Mouse (Mus musculus): ENCODE measurements around the gene Ptbp1.

Ptbp1 gene

DNA sequence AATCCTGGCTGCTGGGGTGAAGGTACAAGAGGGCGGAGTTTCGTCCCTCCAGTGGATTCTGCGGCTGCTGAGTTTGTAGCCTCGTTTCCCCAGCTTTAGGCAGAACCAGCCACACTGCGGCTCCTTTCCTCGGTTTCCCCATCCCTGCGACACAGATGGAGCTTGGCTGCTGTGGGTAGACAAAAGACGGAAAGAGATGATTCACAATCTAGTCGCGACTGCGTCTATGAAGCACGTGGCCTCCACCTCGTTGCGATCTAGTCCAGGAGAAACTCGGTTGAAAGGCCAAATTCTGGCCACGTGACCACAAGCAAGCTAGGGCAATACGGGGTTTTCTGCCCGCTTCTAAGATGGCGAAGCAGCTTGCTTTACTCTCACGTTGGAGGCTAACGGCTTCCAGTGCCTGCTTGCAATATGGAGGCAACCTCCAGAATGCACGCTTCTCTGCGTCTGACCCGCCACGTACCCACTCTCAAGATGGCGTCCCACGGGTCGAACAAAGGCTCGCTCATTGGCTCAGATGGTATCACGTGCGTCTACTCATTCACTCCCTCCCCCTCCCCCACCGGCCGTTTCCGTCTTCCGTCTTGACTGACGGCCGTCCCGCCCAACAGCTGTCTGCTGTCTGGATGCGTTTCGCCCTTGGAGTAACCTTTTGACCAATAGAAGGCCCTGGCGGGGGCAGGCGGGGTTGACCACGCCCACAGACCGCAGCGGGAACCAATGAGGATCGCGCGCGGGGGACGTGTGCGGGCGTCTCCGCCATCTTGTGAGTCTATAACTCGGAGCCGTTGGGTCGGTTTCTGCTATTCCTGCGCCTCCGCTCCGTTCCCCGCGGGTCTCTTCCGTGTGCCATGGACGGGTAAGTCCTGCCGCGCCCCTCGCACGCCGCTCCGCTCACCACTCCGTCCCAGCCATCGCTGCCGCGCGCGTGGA, at the start of gene Ptbp1:
Gene Ptbp1, plus strand, starts transcription at position 568 of the 936 bp plus-strand sequence.
- DNase-seq (ENCODE audit: low spot score) = peak; percentile 96

DNA sequence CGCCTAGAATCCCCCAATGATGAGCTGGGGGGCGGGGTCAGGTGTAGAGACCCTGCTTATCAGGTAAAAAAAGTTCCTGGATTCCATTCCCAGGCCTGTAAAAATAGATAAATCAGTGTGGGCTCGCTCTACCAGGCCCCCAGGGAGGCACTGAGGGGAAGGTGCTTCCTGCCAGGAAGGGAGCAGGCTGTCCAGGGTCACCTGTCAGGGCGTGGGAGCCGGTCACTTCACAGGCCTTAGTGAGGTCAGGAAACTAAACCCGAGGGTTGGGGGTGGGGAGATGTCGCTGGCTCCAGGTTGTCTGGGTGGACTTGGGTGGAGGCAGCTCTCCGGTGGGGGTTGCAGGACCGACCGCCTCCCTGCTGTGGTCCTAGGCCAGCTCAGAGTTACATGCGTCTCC, 48.6 kb upstream of the Ptbp1 start:
- DNase-seq (ENCODE audit: low spot score) = no peak

DNA sequence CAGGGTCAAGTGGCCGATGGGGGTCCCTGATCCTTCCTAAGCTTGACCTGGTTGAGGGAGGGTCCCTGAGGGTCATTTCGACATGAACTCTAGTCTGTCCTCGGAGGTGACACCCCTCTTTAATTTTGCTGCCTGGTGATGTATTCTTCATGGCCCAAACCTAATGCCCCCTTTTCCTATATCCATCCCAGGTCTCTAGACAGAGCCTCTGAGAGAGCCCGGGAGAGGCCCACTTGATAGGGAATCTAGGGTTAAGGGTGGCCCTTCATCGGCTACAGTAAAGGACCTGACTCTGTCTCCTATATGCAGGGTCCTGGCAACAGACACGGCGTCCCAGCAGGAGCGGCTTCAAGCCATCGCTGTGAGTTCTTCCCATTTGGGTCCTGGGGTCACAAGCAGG, 47.9 kb upstream of the Ptbp1 start:
- no peak for DNase-seq (ENCODE audit: low spot score)

DNA sequence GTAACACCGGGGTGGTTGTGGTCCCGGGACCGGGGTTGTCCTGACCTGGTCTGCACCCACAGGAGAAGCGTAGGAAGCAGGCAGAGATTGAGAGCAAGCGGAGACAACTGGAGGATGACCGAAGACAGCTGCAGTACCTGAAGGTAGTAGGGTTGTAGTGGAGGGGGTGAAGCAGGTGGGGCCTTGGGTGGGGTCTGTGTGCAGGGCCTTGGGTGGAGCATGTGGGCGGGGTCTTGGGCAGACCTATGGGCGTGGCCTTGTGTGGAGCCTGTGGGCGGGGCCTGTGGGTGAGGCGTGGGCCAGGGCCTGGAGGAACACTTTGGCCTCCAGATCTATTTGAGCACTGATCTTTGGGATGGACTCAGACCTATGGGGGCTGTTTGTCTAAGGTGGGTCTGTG, 47.3 kb upstream of the Ptbp1 start:
- no peak for DNase-seq (ENCODE audit: low spot score)

DNA sequence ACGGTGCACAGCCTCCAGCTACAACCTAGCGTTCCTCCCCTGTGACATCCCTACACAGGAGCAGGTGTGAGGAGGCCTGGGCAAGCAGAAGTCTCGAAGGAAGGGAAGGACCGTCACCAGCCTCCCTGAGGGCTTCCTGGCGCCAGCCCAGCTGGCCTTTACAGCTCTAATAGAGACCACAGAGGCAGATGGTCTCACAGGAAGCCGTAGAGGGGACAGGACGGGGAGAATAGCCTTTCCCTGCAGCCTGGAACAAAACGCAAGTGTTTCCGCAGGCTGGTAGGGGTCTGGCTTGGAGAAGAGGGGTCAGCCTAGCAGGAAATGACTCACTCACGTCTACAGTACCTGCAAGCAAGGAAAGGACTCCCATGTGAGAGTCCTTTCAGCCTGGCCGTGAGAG, 46.4 kb upstream of the Ptbp1 start:
- DNase-seq (ENCODE audit: low spot score) = no peak

DNA sequence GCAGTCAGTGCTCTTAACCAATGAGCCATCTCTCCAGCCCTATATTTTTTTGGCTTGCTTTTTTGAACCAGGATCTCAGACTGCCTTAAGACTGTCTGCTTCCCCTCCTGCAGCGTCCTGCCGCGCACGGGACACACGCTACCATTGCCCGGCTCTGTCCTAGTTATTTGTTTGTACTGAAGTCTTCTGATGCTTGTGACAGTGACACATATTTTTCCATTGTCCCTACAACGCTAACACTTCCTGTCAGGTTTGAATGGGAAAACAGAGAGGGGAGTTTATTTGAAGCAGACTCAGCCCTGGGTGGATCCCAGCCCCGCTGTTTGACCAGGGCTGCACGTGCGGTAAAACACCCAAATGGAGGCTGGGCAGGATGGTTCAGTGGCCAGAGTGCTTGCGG, 45.5 kb upstream of the Ptbp1 start:
- DNase-seq (ENCODE audit: low spot score) = no peak

DNA sequence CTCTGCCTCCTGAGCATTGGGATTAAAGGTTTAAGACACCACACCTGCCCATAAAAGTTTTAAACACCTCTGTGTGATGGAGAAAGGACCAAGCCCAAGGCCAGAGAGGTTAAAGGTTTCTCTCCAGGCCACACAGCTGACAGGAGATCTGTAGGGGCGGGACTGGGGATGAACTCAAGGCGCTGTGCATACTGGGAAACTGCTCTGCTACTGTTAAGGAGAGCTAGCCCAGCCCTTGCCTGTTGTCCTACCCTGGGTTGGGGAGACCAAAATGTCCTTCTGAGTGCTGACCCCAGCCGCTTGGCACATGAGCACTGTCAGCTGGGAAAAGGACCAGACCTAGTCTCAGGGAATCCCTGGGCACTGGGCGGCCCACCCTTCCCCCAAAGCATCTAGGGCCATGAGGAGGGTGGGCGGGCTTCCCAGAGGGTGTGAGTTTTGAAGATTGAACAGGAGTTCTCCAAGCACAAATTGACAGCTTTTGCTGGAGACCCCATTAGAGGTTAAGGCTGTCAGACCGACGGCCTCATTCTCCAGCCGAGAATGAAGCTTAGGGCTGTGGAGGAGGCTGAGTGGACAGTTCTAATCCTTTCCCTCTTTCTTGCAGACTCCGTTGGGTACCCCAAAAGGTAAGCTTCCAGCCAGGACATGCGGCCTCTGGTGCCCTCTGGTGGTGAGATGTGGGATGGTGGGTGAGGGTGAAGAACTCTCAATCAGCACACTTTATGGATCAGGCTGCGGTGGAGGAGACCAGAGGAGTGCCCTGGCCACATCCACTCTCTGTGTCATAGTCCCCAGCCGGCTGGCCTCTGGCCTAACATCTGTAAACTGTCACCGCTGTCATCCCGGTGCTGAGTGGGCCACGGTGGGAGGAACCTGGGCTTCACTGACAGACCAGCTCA, 42.2 kb upstream of the Ptbp1 start:
- peak; percentile 88 for DNase-seq (ENCODE audit: low spot score)

DNA sequence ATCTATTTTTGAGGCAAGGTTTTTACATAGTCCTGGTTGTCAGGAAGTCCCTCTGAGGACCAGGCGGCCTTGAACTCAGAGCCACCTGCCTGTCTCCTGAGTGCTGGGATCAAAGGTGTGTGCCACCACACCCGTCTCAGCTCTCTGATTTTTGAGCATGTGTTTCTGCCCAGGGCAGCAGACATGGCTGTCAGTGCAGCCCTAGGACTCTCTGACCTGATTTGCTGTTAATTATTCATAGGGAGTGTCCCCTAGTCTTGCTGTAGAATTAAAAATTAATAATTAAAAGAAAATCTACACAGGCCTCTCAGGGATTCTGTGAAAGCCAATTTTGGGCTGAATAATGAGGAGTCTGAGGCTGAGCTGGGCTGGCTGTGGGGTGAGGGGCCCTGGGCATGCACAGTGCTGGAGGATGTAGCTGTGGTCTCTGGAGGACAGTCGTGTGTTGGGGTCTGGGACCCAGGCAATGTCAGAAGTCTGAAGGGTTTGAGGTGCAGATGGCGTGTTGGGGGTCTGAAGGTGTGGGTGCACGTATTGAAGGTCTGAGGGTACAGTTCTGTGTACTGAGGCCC, 39.9 kb upstream of the Ptbp1 start:
- no peak for DNase-seq (ENCODE audit: low spot score)

DNA sequence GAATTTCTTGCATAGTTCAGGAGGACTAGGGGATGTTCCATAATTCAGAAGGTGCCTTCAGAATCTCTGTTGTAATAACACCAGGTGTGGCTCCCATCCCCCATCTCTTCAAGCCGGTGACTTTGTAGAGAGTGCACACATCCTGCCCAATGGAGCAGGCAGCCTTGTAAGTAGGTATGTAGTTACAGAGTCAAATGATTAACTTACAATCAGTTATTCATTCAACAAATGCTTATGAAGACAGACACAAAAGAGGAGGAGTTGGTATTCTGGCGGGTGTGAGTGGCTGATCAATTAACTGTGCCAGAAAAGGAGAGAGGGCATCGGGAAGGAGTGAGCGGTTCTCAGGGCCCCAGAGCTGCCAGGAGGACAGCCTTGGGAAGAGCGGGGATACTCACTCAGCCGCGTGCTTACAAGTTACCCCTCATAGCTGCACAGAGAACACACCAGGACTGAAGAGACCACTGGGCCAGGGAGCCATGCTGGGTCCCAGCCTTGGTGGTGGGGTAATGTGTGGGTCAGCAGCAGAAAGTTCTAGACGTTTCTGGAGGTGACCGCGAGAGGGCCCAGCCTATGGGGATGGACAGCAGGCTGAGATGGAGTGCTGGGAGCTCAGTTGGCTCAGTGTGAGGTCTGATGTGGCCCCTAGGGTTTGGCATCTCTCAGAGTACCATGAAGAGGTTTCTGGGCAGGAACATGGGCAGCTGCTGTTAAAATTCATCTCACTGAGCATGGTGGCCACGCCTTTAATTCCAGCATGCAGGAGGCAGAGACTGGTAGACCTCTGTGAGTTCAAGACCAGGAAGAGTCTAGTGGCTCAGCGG, 38.3 kb upstream of the Ptbp1 start:
- DNase-seq (ENCODE audit: low spot score) = no peak

DNA sequence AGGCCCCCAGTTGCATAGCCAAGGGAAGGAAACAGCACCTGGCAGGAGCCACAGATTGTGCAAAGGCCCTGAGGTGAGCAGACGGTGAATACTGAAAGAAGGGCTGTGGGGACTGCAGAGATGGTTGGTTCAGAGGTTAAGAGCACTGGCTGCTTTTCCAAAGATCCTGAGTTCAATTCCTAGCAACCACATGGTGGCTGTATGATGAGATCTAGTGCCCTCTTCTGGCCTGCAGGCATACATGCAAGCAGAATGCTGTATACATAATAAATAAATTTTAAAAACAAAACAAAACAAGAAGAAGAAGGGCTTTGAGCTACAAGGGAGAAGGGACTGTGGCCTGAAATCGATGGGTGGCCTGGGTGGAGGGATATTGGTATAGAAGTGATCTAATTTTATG, 37.1 kb upstream of the Ptbp1 start:
- DNase-seq (ENCODE audit: low spot score) = no peak

DNA sequence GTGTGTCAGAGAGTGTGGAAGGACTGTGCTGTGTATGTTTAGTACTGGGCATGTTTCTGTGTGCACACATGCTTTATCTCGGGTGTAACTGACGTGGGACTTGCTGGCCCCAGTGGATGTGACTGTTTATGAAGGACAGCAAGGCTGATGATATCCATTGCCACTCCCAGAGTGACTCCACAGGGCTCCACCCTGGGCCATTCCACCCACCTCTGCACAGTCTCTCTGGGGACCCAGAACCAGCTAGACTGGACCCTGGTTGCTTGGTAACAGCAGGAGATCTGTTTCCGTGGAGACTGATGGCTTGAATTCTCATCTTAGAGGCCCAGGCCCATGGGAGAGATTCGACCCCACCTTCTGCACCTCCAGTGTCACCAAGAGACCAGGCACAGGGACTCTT, 36.0 kb upstream of the Ptbp1 start:
- DNase-seq (ENCODE audit: low spot score) = no peak

DNA sequence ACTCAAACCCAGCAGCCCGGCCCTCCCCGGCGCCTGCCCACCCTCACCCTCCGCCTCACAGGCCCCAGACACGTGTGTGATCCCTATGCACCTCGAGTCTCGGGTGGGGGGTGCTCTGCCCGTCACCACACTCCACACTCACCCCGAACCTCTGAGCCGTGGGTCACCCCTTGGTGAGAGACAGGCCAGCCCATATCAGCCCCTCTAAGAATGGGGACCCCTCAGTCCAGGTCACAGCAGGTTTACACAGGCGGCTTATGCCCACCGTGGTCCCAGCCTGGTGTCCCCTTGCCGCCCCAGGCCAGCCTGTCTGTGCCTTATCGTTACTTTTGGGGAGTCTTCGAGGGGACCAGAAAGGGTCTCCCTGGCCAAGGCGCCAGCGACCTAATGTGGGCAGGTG, 34.6 kb upstream of the Ptbp1 start:
- no peak for DNase-seq (ENCODE audit: low spot score)

DNA sequence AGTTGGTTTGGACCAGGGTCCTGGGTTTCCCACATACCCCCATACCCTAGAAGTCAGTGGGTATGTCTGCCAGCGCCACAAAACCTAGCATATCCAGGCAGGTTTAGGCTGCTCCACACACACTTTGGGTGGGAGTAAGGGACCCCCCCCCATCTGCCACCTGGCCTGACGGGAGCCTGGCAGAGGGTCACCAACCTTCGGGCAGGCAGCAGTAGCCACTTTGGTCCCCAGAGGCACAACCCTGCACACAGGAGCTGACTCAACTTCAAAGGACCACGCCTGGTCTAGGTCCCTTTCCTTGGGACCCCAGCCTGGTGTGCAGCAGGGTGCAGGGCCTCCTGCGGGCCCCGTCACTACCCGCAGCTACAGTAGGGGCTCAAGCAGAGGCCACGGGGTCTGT, 34.0 kb upstream of the Ptbp1 start:
- DNase-seq (ENCODE audit: low spot score) = no peak

DNA sequence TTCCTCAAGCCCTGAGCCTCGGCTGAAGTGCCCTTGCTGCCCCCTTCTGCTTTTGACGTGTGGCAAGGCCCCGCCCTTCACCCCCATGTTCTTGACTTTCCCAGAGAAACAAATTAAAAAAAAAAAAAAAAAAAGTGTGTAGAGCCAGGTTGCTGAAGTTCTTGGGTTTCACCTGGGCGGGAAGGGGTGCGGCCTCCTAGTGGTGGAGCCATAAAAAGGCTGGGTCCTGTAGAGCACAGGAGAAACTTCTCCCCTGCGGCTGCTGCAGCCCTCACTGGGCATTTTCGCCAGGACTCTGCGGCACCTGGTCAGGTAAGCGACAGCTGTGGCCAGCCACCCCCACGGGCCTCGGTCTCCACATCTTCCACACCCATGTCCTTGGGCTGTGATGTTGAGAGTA, 33.4 kb upstream of the Ptbp1 start, which contains the start of gene Misp:
Gene Misp, plus strand, starts transcription at position 208 of the 400 bp plus-strand sequence.
- no peak for DNase-seq (ENCODE audit: low spot score)

DNA sequence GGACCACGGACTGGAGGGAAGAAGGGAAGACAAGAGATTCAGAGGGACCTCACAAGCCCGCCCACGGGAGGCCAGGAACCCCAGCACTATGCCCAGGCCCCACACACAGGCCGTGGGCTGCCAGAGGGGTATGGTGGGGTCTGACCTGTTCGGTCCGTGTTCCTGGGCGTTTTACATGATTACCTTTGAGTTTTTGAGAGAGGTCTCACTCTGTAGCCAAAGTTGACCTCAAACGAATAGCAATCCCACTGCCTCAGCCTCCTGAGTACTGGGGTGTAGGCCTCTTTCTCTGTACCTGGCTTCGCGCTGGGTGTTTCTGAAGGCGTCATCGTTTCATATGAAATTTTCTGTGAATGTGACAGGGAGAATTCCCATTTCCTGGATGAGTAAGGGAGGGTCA, 32.5 kb upstream of the Ptbp1 start:
- no peak for DNase-seq (ENCODE audit: low spot score)

DNA sequence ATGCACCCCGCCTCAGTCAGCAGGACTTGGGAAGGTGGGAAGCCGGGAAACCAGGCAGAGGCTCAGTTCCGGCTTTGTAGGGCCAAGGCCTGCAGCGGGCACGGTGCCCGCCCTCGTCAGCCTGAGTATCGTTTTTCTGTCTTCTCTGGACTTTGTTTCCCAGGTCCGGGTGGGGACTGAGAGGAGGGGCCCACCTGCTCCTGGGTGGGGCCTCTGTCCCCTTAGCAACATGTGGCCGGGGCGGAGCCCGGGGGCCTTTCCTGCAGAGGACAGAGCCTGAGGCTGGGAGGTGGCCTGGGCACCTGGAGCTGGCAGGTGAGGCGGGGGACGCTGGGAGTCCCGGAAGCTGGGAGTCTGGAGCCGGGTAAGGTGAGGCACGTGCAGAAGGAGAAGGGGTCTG, 31.9 kb upstream of the Ptbp1 start:
- no peak for DNase-seq (ENCODE audit: low spot score)

DNA sequence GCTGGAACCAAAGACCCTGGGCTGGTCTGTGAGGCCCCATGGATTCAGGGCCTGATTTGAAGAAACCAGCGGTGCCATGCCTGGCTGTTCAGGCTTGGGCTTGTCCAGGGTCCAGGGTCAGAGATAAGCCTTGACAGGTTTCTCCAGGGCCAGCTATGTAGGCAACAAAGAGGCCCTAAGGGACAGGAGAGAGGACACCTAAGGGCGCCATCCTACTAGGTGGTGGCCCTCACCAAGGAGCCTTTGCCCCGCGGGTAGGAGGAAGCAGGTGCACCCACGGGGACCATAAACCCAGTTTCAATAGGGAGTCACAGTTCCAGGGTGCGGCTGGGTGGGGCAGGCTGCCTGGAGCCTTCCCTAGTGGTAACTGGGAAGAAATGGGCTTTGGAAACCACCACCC, 31.2 kb upstream of the Ptbp1 start:
- DNase-seq (ENCODE audit: low spot score) = no peak

DNA sequence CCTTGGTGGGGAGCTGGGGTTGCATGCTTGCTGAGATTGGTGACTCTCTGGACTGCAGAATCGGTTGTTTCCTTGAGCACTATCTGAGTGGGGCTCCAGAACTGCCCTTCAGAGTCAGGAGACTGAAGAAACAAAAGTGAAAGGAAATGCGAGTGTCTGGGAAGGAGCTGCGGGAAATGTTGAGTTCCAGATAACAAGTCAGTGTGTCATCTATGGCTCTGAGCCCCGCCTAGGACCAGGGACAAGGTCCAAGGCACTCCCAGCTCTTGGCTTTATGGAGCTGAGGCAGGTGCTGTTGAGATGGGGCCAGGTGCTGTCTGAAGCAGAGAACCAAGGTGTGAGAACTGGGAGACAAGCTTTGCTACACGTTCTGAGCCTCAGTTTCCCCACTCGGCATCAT, 29.8 kb upstream of the Ptbp1 start:
- no peak for DNase-seq (ENCODE audit: low spot score)

DNA sequence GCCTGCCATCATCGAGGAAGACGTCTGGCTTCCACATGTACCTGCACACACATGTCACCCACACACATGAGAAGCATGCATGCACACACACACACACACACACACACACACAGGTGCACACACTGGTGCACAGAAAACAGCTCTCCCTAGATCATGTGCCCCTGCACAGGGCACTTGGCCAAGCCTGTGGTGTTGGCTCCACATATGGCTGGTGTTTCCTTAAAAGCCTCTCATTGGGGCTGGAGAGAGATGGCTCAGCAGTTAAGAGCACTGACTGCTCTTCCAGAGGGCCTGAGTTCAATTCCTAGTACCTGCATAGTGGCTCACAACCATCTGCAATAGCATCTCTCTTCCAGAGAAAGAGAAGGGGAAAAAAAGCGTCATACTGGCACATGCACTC, 22.6 kb upstream of the Ptbp1 start:
- no peak for DNase-seq (ENCODE audit: low spot score)

DNA sequence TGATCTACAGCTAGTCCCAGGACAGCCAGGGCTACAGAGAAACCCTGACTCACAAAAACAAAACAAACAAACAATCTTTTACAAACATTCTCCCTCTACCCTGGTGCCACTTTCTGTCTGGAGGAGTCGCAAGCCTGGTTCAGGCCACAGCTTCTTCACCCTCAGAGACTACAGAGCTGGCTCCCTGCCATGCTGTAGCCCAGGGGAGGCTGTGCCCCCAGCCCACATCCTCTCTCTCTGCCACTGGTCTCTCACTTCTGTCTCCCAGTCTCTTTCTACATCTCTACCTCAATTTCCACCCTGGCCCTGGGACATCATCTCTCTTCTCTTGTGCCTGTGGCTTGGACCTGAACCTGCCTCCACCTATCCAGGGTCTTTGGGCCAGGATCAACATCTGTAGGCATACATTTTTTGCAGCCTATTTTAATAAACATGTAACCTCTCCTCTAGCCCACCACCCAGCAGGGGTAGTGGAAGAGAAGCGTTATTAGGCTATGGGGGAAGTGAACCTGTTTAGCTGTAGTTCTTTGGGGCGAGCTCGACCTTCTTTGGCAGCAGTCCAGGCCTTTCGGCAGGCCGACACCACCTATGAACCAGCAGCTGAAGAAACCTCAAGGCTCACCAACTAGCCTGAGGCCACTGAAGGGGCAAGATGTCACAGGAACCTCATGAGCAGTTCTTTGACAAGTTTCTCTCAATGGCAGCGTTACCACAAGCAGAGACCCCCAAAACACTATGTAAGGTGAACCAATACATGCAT, 22.0 kb upstream of the Ptbp1 start:
- no peak for DNase-seq (ENCODE audit: low spot score)

DNA sequence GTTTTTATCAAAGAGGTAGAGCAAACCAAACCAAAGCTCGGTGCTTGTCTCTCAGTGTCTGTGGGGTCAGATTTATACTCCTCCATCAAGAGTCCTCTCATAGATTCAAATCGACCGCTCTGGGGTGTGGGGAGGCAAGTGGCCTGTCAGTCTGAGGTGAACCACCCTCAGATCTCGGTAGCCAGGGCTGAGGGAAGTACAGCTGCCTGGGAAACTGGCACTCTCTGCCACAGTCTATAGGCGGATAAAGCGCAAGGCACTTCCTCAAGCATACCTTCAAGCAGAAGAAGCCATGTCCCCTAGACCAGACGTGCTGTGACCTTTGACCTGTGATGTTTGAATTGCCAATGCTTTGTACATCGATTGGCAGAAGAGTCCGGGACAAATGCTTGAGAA, 21.4 kb upstream of the Ptbp1 start:
- no peak for DNase-seq (ENCODE audit: low spot score)
